Mouse (Mus musculus) T-helper 1 cell (primary cell): ENCODE results near the gene Npcd.

ENCODE experiments used
- in situ Hi-C: fragments of 300-600 bp; cut with MboI, MseI; formaldehyde crosslinking; loops from one replicate; pipeline ENCODE4 v1.15.1; 2025; ENCODE audit warnings: high pct_unique_total_duplicates

Gene Npcd

GRCm38 (mm10) chr15:79803533-79804351 is 30.3 kb downstream of the Npcd start:
- in situ Hi-C loops = no loop called here

- in situ Hi-C loops = no loop called here
Observed at GRCm38 (mm10) chr15:79802304-79802703, 31.7 kb downstream of the Npcd start.

GRCm38 (mm10) chr15:79801646-79802045 is 32.4 kb downstream of the Npcd start:
- in situ Hi-C loops = no loop called here

GRCm38 (mm10) chr15:79800701-79801100 is 33.3 kb downstream of the Npcd start:
- in situ Hi-C loops = no loop called here

GRCm38 (mm10) chr15:79798591-79798990 is 35.4 kb downstream of the Npcd start:
- in situ Hi-C loops = no loop called here

- in situ Hi-C loops = no loop called here
Observed at GRCm38 (mm10) chr15:79797680-79798079, 36.4 kb downstream of the Npcd start.

- in situ Hi-C loops = no loop called here
Observed at GRCm38 (mm10) chr15:79797096-79797495, 36.9 kb downstream of the Npcd start.

GRCm38 (mm10) chr15:79796256-79796655 is 37.8 kb downstream of the Npcd start:
- in situ Hi-C loops = no loop called here

GRCm38 (mm10) chr15:79794173-79794572 is 39.9 kb downstream of the Npcd start:
- in situ Hi-C loops = no loop called here

GRCm38 (mm10) chr15:79793076-79793475 is 41.0 kb downstream of the Npcd start:
- in situ Hi-C loops = no loop called here

GRCm38 (mm10) chr15:79792455-79792854 is 41.6 kb downstream of the Npcd start:
- in situ Hi-C loops = no loop called here

GRCm38 (mm10) chr15:79791502-79791901 is 42.5 kb downstream of the Npcd start:
- in situ Hi-C loops = no loop called here

GRCm38 (mm10) chr15:79790905-79791304 is 43.1 kb downstream of the Npcd start:
- in situ Hi-C loops = no loop called here

GRCm38 (mm10) chr15:79790111-79790510 is 43.9 kb downstream of the Npcd start:
- in situ Hi-C loops = no loop called here

GRCm38 (mm10) chr15:79787815-79788214 is 46.2 kb downstream of the Npcd start:
- in situ Hi-C loops = no loop called here

GRCm38 (mm10) chr15:79785056-79785455 is 49.0 kb downstream of the Npcd start:
- in situ Hi-C loops = no loop called here

- in situ Hi-C loops = loop anchor here (10.0 kb wide), 1 partner anchor 1593 kb away; no protein-coding TSS in a partner anchor
Observed at GRCm38 (mm10) chr15:79777749-79778148, 56.3 kb downstream of the Npcd start, which contains the start of gene Dnal4. TSS of gene Dnal4 (minus strand) at chr15:79777849.

- in situ Hi-C loops = loop anchor here (10.0 kb wide), 1 partner anchor 1591 kb away; no protein-coding TSS in a partner anchor
Observed at GRCm38 (mm10) chr15:79775662-79776061, 58.4 kb downstream of the Npcd start.

GRCm38 (mm10) chr15:79774117-79775027 is 59.7 kb downstream of the Npcd start:
- in situ Hi-C loops = loop anchor here (10.0 kb wide), 1 partner anchor 1590 kb away; no protein-coding TSS in a partner anchor

- in situ Hi-C loops = loop anchor here (10.0 kb wide), 1 partner anchor 1586 kb away; no protein-coding TSS in a partner anchor
Observed at GRCm38 (mm10) chr15:79770629-79771240, 63.3 kb downstream of the Npcd start.

GRCm38 (mm10) chr15:79768302-79768701 is 65.7 kb downstream of the Npcd start:
- in situ Hi-C loops = no loop called here
